Mouse (Mus musculus): ENCODE measurements around the gene Tph2. TPM values are rescaled to one million over a fixed set of nuclear protein-coding genes. Genes with fewer than 3 reads are reported as not detected.
"Not testable (repeated sequence)": the region's sequence is repeated elsewhere in the genome, so short reads cannot be mapped to it uniquely, and the experiment has no call there.

Tph2 gene
- total RNA-seq (2014; fragmentation: Nextera tagmentation) (not detected in 2 replicates), total RNA-seq (2017) (not detected in 2 replicates)

DNA sequence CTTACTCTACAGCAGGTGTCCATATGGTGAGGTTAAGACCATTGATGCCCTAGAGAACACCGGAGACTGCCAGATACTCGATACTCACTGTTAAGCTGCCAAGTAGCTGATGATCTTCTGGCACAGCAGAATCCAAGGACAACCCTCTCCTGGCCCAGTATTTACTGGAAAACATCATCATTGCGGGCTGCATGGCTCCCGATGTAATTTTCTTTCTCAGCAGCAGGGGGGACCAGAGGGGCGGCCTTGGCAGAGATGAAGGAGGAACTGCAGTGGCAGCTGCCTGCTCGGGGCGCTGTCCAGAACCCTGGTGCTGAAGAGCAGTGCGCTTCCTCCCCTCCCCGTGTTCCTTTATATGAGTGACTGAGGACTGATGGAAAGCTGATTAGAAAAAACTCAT is at the start of gene Tph2:
Gene Tph2, minus strand, starts transcription at position 326 of the 400 bp plus-strand sequence.
- ATAC-seq (replicated peaks; ENCODE audit: poor library complexity, severe bottlenecking), result peak; percentile 100

DNA sequence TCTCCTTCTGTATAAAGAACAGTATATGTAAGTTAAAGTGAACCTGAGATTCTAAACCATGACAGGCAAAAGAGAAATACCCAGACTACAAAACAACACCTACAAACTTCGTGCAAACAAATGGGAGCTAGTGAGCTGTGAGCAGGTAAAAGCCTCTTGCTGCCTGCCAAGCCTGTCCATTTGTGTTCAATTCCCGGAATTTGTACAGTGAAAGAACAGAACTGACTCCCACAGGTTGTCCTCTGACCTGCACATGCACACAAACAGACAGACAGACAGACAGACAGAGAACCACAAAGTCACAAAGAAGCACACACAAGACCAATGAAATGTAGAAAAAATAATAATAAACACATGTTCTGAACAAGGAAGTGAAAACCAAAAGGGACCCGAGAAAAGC is 49.0 kb upstream of the Tph2 start:
- no peak for ATAC-seq (replicated peaks; ENCODE audit: poor library complexity, severe bottlenecking)

DNA sequence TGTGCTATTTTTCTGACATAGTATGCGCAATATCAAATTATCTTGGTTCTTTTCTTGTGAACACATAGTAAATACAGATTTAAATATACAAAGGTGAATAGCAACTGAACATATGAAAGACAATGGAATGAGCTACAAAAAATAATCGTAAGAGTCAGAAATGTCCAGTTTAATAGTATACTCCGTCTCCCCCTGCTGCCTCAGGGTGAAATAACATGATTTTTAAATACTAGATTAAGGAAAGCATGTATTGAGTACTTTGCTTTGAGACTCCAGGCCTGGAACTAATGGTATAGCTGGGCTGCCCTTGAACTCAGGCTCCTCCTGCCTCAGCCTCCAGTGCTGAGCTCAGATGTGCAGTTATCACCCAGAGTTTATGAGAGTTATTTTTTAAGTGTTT is 47.7 kb upstream of the Tph2 start:
- ATAC-seq (replicated peaks; ENCODE audit: poor library complexity, severe bottlenecking), result no peak

DNA sequence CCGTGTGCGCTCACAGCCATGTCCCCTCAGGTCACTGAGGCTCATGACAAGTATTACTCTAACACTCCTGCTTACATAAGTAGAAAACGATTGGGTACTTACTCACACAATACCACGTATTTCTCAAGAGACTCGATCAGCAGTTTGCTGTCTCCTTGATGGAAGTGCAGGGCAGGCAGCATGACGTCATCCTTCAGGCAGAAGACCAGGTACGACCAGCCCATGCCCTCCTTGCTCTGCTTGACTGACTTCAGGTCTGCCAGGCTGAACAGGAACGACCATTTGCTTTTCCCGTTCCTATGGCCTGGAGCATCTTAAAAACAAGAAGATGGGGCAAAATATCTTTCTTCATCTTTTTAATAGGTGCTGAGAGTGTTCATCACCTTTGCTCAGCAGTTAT is 44.2 kb upstream of the Tph2 start:
- ATAC-seq (replicated peaks; ENCODE audit: poor library complexity, severe bottlenecking), result no peak

DNA sequence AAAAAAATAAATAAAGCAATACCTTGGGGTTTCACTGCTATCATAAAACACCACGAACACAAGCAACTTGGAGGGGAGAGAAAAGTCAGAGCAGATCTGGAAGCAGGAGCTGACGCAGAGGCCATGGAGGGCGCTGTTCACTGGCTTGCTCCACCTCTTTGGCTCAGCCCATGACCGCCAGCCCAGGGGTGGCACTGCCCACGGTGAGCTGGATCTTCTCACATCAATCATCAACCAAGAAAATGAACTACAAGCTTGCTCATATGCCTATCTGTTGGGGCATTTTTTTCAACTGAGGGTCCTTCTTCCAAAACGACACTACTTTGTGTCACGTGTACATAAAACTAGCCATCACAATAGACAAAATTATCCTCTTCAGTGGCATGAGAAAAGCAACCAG is 41.8 kb upstream of the Tph2 start:
- no peak for ATAC-seq (replicated peaks; ENCODE audit: poor library complexity, severe bottlenecking)

DNA sequence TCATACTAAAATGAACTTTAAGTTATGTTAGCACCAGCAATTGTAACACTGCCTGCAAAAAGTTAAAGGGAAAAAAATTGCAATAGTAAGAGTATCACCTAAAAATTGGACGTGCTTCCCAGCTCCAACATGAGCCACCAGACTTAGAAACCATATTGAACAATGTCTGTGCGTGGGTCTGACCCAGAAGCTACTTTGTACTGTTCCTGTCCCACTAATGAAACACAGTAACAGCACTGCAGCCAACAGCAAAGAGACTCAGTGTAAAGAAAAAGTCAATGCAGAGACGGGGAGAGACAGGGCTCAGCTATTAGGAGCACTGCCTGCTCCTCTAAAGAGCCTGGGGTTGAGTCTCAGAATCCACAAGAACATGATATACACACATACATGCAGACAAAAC is 39.0 kb upstream of the Tph2 start:
- ATAC-seq (replicated peaks; ENCODE audit: poor library complexity, severe bottlenecking), result no peak

DNA sequence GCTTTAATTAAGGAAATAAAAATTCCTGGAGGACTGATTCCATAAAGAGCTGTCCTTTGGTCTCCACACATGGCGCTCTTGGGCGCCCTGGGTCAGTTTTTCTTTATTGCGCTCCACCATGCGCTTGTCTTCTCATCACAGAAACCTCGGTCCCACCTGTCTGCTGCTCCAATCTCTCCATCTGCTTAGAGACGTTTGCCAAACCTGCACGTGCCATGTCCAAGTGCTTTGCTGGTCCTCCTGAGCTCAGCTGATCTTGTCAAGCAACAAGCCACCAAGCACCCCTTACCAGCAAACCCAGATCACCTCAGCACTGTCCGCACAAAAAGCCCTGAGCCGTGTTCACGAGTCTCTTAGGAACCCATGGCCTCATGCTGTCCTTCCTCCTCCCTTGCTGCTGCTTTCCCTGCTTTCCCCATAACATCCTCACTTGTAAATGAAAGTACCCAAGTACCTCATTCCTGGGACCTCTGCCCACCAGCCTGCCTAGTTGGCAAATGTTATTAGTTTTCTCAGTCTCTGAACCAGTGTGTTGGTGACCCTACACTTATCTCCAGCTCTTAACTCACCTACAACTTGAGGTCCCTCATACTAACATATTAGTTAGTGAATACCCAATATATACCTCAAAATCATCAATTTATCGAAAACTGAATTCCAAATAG is 28.2 kb upstream of the Tph2 start:
- no peak for ATAC-seq (replicated peaks; ENCODE audit: poor library complexity, severe bottlenecking)

DNA sequence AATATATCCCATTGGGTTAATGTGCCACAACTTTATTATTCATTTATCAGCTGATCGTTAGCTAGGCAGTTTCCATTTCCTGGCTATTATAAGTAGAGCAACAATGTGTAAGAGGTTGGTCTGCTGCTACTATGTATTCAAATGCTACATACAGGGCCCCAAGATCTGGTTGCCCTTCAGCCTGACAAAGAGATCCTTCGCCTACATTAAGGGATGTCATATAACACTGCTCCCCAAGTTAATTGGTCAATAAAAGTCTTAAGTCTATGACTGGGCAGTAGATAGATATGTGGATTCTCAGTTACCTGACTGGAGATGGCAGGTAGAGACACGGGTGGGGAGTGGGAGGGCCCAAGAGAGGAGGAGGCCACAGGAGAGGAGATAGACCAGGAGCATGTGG is 21.0 kb upstream of the Tph2 start:
- no peak for ATAC-seq (replicated peaks; ENCODE audit: poor library complexity, severe bottlenecking)

DNA sequence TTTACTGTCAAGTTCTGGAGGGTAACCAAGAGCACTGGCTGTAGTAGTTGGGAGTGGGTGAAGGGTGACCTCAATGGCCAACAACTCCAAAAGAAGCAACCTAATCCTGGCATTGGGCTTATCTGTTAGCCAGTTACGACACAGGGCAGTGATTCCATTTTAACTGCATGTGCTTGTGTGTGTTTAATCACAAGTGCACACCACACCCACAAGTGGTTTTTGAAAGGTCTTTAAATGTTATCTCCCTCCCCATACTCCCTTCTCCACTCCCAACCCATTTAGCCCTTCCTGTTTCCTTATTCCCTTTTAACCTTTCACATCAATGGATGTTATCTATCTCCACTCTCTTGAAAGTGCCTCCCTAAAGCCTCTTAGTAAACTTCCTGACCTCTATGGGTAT is 20.5 kb upstream of the Tph2 start:
- no peak for ATAC-seq (replicated peaks; ENCODE audit: poor library complexity, severe bottlenecking)

DNA sequence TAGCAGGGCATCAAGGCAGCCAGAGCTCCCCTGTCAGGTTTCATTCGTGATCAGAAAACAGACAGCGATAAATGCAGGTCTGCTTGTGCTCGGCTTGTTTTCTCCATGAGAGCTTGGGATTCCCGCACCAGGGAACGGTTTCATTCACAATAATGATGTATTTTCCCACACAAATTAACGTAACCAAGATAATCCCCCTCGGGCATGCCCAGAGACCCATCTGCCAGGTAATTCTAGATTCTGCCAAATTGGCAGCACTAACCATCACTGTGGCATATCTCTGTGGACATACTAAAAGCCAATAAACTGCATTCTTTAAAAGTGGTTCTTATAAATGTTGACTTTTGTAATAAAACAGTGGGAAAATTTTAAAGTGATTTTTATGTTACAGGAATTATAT is 6.4 kb upstream of the Tph2 start:
- ATAC-seq (replicated peaks; ENCODE audit: poor library complexity, severe bottlenecking), result no peak

DNA sequence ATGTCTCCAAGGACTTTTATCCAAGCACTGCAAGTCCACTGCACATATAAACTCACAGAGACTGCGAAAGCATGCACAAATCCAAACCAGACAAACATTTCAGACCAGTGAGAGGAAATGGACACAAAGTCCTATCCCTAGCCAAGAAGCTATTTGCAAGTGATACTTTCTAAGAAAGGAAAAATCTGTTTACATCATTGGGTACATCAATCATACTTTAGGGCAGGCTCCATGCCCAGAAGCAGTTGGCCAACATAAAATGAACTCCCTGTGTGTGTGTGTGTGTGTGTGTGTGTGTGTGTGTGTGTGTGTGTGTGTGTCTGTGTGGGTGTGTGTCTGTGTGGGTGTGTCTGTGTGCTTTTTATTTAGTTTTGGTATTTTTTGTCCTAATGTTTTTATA is 2.6 kb upstream of the Tph2 start:
- ATAC-seq (replicated peaks; ENCODE audit: poor library complexity, severe bottlenecking), result no peak

DNA sequence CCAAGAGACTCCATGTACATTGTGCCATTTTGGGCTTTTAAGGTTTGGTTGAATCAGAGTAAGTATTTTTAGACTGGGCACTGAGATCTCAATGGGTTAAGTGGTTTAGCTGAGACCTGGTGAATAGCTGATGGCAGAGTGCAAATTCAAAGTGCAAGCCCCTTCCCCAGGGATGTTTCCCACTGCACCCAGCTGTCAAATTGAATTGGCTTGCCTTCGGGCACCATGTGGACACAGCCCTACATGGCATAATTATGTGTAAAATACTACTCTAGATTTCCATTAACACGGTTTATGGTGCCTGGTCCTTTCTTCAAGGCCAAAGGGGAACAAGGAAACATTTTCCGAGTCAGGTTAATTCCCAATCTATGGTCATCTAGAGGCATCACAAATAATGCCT is 3.8 kb downstream of the Tph2 start:
- ATAC-seq (replicated peaks; ENCODE audit: poor library complexity, severe bottlenecking), result no peak

DNA sequence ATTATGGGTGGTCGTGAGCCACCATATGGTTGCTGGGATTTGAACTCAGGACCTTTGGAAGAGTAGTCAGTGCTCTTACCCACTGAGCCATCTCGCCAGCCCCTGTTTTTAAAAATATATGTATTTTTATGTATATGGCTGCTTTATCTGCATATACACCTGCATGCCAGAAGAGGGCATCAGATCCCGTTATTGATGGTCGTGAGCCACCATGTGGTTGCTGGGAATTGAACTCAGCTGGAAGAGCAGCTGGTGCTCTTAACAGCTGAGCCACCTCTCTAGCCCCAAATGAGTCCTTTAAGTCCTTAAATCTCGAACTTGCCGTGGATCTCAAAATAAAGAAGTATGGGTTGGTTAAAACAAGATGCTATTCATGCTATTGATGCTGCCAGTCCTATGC is 6.8 kb downstream of the Tph2 start:
- ATAC-seq (replicated peaks; ENCODE audit: poor library complexity, severe bottlenecking), result not testable (repeated sequence)

DNA sequence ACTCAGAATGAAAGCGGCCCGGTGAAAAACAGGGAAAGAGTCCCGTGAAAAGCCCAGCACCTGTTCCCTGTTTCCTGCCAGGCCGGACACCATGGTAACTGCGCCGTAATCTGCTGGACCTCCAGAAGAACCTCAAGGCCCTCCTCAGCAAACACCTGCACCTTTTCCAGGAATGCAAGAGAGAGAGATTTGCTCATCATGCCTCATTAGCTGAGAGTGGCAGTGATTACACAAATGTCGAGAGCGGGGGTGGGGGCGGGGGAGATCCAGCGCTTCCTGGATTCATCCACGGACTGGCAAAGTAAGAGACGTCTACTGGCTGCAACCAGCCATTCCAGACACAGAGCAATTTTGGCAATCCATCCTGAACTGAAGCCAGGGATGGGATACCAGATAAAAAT is 9.2 kb downstream of the Tph2 start:
- no peak for ATAC-seq (replicated peaks; ENCODE audit: poor library complexity, severe bottlenecking)

DNA sequence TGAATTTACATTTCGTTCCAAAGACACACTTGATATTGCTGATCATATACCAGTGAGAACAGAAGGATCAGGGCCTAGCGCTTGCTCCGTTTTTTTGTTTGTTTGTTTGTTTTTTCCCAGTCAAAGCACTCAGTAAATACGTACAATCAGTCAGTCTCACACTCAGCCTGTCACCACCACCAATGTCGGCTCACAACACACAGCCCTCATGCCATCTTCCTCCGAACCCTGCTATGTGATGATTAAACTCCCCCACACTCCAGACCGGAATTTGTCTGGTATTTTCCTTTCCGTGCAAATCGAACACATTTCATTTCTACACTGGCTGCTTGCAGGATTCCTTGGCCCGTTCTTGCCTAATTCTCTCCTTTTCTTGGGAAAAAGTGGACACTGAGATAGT is 11.5 kb downstream of the Tph2 start:
- ATAC-seq (replicated peaks; ENCODE audit: poor library complexity, severe bottlenecking), result no peak

DNA sequence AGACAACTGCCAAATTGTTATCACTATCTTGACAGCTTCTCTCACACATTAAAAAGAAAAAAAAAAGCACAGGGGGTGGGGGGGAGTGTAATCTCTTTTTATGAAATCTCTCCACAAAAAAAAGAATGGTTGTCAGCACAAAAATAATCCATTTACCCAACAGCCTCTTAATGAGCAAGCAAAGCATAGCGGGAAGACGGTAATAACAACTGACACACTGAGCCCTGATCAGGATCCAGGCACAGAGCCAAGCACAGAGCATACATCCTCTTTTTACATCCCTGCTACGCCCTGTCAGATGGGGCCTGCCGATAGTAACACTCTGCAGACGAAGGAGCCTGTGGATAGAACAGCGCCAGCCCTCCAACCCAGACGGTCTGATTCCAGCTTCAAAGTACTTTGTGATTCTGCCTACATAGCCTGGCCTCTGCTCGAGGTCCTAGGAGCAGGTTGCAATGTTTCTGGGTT is 13.4 kb downstream of the Tph2 start:
- ATAC-seq (replicated peaks; ENCODE audit: poor library complexity, severe bottlenecking), result peak; percentile 85

DNA sequence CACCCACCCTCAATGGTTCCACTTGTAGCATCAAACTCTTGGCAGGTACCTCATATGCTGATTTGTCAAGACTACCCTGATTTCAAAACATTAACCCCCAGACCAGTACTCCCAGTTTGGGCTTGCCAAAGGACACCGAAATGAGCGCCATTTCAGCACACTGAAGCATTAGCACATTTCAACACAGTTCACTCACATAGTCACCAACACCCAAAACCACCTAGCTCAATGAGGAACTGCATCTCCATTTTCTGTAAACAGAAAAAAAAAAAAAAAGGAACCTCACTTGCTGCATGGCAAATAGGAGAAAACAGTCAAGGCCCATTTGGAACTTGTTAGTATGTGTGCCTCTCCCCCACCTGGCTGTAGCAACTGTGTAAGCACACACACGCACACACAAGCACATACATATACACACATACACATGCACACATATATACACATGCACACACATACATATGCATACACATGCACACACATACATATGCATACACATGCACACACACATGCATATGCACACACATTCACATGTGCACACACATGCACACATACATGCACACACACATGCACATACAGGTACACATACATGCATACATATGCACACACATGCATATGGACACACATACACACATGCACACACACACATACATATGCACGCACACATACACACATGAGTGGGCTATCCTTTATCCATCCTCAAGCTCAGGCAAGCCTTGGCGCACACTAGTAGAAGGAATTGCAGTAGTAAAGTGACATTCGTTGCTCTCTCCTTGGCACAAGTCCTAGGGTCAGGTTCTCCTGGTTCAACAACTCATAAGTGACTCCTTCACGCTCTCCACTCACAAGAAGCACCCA is 14.1 kb downstream of the Tph2 start:
- peak; percentile 87 for ATAC-seq (replicated peaks; ENCODE audit: poor library complexity, severe bottlenecking)

DNA sequence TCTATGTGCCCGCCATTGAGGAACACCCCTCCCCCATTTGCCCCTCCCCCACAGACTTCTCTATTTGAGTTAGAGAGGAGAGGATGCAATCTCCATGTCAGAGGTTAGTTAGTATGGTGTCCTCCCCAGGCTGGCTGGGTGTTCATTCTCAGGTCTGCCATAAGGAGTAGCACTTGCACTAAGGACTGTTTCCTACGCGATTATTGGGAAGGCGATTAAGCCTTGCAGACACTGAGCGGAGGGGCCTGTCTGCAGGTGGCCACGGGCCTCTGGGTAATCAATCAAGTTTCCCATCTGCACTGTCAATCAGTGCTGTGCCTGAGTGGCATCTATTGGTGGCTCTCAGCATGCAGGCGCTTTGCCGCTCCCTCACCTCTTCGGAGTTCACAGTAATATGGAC is 15.4 kb downstream of the Tph2 start:
- no peak for ATAC-seq (replicated peaks; ENCODE audit: poor library complexity, severe bottlenecking)

DNA sequence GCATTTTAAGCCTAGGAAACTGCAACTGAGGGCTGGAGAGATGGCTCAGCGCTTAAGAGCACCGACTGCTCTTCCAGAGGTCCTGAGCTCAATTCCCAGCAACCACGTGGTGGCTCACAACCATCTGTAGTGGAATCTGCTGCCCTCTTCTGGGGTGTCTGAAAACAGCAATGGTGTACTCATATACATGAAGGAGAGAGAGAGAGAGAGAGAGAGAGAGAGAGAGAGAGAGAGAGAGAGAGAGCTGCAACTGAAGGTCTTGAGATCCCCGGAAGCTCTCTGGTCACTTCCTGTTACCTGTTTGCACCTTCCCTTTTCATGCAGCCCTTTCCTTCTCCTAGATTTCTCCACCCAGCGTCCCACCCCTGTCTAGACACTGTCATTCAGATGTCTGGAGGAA is 24.5 kb downstream of the Tph2 start:
- ATAC-seq (replicated peaks; ENCODE audit: poor library complexity, severe bottlenecking), result no peak

DNA sequence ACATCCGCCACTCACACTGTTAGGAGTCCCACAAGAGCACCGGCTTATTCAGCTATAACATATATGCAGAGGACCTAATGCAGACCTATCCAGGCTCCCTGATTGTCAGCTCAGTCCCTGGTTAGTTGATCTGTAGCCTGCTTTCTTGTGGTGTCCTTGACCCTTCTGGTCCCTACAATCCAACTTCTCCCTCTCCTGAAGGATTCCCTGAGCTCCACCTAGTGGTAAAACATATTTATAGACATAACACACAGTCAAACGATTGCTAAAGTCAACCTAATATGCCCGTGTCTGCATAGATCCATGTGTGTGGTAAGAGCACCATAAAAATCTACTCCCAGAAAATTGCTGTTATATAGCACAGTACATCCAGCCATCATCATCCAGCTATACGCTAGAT is 37.5 kb downstream of the Tph2 start:
- ATAC-seq (replicated peaks; ENCODE audit: poor library complexity, severe bottlenecking), result peak; percentile 35; the same call in 1 of the 2 replicates

DNA sequence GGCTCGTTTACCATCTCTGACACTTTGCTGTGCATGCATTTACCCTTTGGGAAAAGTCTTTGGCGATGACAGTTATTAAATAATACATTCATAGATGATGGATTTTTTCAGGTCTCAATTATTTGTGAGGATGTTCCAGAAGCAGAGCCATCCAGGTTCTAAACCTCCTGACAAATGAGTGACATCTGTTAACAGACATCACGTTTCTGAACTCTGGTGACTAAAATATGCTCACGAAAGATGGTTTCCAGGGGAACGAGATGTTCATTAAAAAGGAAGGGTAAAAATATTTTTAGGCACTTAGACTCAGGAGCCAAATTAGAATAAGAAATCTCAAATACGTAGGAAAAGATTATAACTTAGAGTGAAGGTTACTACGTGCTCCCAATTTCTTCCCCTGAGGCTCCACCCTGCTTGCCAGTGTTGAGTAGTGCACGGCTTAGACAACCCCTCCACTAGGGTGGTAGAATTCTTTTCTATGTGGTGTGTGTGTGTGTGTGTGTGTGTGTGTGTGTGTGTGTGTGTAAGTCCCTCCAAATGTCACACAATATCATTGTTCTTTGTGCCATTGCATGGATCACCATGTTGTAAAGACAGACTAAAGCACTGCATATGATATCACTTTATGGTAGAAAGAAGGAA is 38.4 kb downstream of the Tph2 start:
- ATAC-seq (replicated peaks; ENCODE audit: poor library complexity, severe bottlenecking), result no peak

Data from granulocyte monocyte progenitor cell, adult 5-6 weeks (primary cell).